Mouse (Mus musculus) left cerebral cortex, adult 2 months (tissue): ENCODE measurements at regions not wholly inside any gene's neighbourhood (a gene's known extent, or its start where the extent isn't known, plus 50 kb on each side); places are given as distances from the start of the nearest gene placed in this dataset.

Source experiments
- DNase-seq, 2 experiments: peaks; one replicate each; pipeline ENCODE4 v3.0.0; 2021 to 2022; ENCODE audit warnings: low spot score in 2 of 2, mixed read lengths in 1 of 2; ENCODE audit errors: extremely low spot score in 1 of 2
- H3K27ac ChIP-seq: fragments of 200-600 bp; 2 replicates; pipeline ENCODE4 v1.8.1; 2022
- H3K4me3 ChIP-seq: fragments of 200-600 bp; 2 replicates; pipeline ENCODE4 v1.8.1; 2022
- CTCF ChIP-seq: fragments of 200-600 bp; IDR thresholded peaks from 2 replicates; pipeline ENCODE4 v1.8.1; 2022; ENCODE audit warnings: antibody characterized with exemption, mild to moderate bottlenecking, moderate library complexity
- intact Hi-C: fragments of 180-260 bp; cut with DNase I; formaldehyde crosslinking; loops from one replicate; pipeline ENCODE4 v1.15.1; 2025

GRCm38 (mm10) chr12:79960446-79960845 lies 152.4 kb downstream of the Zfp36l1 start:
- intact Hi-C loops = loop anchor here (10.0 kb wide), 1 partner anchor 154 kb away; the partner anchor contains the start of gene Zfp36l1
- H3K27ac ChIP-seq = no peak overlapping the region

DNA sequence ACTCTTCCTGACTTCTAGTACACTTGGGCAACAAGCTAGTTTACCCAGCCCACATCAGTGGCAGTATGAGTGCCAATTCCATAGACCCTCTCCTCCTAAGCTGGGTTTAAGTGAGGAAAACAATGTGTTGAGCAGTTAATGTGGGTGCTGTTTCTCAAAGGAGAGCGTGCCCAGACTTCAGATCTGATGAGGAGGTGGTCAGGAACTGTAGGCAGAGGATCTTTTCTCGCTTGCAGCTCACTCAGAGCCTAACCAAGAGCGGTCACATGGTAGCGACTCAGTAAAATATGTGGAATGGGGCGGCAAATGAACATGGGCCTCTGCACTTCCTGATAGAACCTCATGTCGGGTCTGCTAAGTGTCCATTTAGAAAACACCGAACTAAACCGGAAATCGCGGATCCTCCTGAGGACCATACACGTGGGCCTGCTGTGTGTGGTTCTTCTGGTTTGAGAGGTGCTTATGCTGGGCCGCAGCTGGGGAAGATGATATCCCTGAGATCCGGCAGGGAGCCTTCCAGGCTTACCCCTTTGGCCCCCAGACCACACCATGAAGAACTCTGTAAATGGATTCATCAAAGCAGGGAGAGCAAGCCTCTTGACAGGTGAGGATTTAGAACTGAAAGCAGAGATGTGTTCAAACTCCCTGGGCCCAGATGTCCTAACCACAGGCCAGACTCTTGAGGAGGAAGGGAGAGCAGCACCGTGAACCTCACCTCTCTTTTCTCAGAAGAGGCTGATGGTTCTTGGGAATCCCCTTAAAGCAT lies 153.1 kb downstream of the Zfp36l1 start:
- Histone ChIP-seq H3K27ac (no peak overlapping the region), H3K4me3 (no peak overlapping the region)
- intact Hi-C loops = loop anchor here (10.0 kb wide), 1 partner anchor 155 kb away; the partner anchor contains the start of gene Zfp36l1
- no peak for TF ChIP-seq CTCF
- peak in 1 of 2 experiments; percentile 9 for DNase-seq

More at GRCm38 (mm10) chr12:79960446-79960845, 152.4 kb downstream of the Zfp36l1 start:
- no peak for TF ChIP-seq CTCF
- DNase-seq = no peak
- H3K4me3 ChIP-seq = no peak overlapping the region

GRCm38 (mm10) chr12:79957211-79957610 lies 155.6 kb downstream of the Zfp36l1 start:
- Histone ChIP-seq H3K27ac (no peak overlapping the region), H3K4me3 (no peak overlapping the region)
- DNase-seq = no peak
- no peak for TF ChIP-seq CTCF
- intact Hi-C loops = no loop called here

GRCm38 (mm10) chr12:79956351-79956750 lies 156.5 kb downstream of the Zfp36l1 start:
- DNase-seq = no peak
- Histone ChIP-seq H3K4me3 (no peak overlapping the region), H3K27ac (no peak overlapping the region)
- TF ChIP-seq CTCF = no peak
- intact Hi-C loops = no loop called here

GRCm38 (mm10) chr12:79955501-79955900 lies 157.3 kb downstream of the Zfp36l1 start:
- no peak for DNase-seq
- no peak for TF ChIP-seq CTCF
- H3K4me3 ChIP-seq = no peak overlapping the region
- H3K27ac ChIP-seq = no peak overlapping the region
- intact Hi-C loops = no loop called here

- intact Hi-C loops = no loop called here
- H3K4me3 ChIP-seq = no peak overlapping the region
- no peak for DNase-seq
- H3K27ac ChIP-seq = no peak overlapping the region
- no peak for TF ChIP-seq CTCF
These were observed 162.2 kb downstream of the Zfp36l1 start for GRCm38 (mm10) chr12:79950579-79951112.

DNA sequence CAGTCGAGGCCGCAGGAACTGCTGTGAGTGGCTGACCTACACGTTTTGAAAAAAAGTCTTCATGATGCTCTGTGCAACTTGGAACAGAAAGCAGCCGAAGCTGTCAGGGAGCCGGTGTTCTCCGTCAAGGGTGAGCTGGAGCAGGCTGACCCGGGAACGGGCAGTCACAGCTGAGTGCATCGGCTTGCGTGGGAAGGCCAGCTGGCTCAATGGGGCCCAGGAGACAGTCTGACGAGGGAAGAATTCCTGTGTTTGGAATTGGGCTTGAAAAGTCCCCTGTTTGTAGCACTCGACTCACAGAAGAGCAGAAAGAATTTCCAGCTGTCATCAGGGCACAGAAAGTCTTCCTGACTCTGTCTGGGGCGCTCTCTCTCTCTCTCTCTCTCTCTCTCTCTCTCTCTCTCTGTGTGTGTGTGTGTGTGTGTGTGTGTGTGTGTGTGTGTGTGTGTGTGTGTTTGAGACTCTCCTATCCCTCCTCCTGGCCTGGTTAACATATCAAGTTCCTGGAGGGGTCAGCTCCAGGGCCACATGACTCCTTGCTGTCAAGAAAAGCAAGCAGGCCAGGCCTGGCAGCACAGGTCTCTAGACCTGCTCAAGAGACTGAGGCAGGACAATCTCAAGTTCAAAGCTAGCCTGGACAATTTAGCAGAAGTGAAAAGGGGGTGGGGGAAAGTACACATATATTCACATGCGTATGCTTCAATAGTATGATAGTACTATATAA lies 163.6 kb downstream of the Zfp36l1 start:
- intact Hi-C loops = no loop called here
- TF ChIP-seq CTCF = no peak
- H3K27ac ChIP-seq = no peak overlapping the region
- no peak for DNase-seq
- H3K4me3 ChIP-seq = no peak overlapping the region

- intact Hi-C loops = no loop called here
- no peak for TF ChIP-seq CTCF
- Histone ChIP-seq H3K4me3 (no peak overlapping the region), H3K27ac (no peak overlapping the region)
- DNase-seq = no peak
These were observed 165.2 kb downstream of the Zfp36l1 start for GRCm38 (mm10) chr12:79947574-79947973.

- intact Hi-C loops = no loop called here
- peak; percentile 8 for TF ChIP-seq CTCF
These were observed 166.0 kb downstream of the Zfp36l1 start for GRCm38 (mm10) chr12:79946777-79947176.

GRCm38 (mm10) chr12:79945899-79946298 lies 166.9 kb downstream of the Zfp36l1 start:
- intact Hi-C loops = no loop called here
- Histone ChIP-seq H3K27ac (no peak overlapping the region), H3K4me3 (no peak overlapping the region)
- no peak for TF ChIP-seq CTCF
- no peak for DNase-seq

More at GRCm38 (mm10) chr12:79946777-79947176, 166.0 kb downstream of the Zfp36l1 start:
- Histone ChIP-seq H3K27ac (no peak overlapping the region), H3K4me3 (no peak overlapping the region)
- no peak for DNase-seq

- no peak for DNase-seq
- no peak overlapping the region for H3K4me3 ChIP-seq
- TF ChIP-seq CTCF = no peak
- intact Hi-C loops = no loop called here
- H3K27ac ChIP-seq = peak overlapping the region; percentile 20; the same call in 1 of the 2 replicates
These were observed 167.9 kb downstream of the Zfp36l1 start for GRCm38 (mm10) chr12:79944714-79945493.
